Mouse (Mus musculus) bone marrow, adult 2 months (tissue): ENCODE data around the gene Cntnap2. TPM values are rescaled to one million over a fixed set of nuclear protein-coding genes. Genes with fewer than 3 reads are reported as not detected.

ENCODE experiments used
- H3K27ac ChIP-seq: fragments of 200-500 bp; 2 replicates; pipeline ENCODE4 v1.5.1; 2012; ENCODE audit warnings: low read depth, mild to moderate bottlenecking, control low read depth, inconsistent platforms, low read length; ENCODE audit not compliant: control insufficient read depth, poor library complexity, insufficient read depth
- H3K4me1 ChIP-seq: fragments of 200-500 bp; 2 replicates; pipeline ENCODE4 v1.6.1; 2011; ENCODE audit warnings: low read length; ENCODE audit not compliant: control insufficient read depth, insufficient read depth
- H3K4me3 ChIP-seq: fragments of 200-500 bp; replicated peaks from 2 replicates; pipeline ENCODE3; 2011; ENCODE audit warnings: mild to moderate bottlenecking, low read depth, low read length, control low read depth; ENCODE audit not compliant: control insufficient read depth
- CTCF ChIP-seq: fragments of 200-500 bp; IDR thresholded peaks from 2 replicates; pipeline ENCODE4 v1.5.1; 2011; ENCODE audit warnings: low read length, control low read depth; ENCODE audit not compliant: control insufficient read depth, insufficient read depth
- POLR2A ChIP-seq: fragments of 200-500 bp; IDR thresholded peaks from 2 replicates; pipeline ENCODE4 v1.6.1; 2011; ENCODE audit warnings: low read depth, mild to moderate bottlenecking, control low read depth, low read length, borderline replicate concordance; ENCODE audit not compliant: control insufficient read depth
- WGBS: fragments of 180-500 bp; shearing (Covaris S2); methylation state at CpG from one replicate; pipeline ENCODE4 v1.1.7; 2018; 5-methylcytosine and 5-hydroxymethylcytosine counted together
- polyA plus RNA-seq: library from polyadenylated mRNA; stranded (reverse); fragments of >200 nt; gene quantifications from 2 replicates; pipeline ENCODE4 v1.2.4, GENCODE M21; 2011; ENCODE audit warnings: low replicate concordance; ENCODE audit not compliant: missing spikeins, insufficient read depth, insufficient read length

Gene Cntnap2
- polyA plus RNA-seq, 1 experiment = 0.40 TPM

DNA sequence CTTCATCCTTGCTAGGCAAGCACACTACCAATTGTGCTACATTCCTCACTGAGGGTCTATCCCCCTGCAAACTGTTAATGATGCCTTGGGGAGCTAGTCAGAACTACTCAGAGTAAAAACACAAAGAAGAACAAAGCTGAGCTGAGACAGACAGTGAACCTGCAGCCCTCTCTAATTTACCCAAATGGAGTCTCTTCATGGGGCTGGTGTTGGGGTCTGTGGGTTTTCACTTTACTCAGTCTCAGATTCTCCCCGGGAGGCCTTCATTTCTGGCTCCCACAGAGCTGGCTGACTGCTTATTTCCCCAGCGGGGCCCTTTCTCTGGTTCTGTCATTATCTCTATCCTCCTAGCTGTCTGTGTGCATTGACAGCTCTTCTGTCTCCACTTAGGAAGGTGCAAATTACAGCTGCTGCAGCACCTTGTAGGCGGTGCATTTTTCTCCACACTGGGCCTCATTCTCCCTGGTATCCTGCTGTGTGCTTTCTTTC is 2200.5 kb downstream of the Cntnap2 start:
- H3K4me1 ChIP-seq = no peaks in the 10 kb centered on the region
- TF ChIP-seq POLR2A (no peak), CTCF (no peak)
- H3K4me3 ChIP-seq = no peak overlapping the region
- H3K27ac ChIP-seq = no peak overlapping the region
- WGBS = 83% methylated on average over 3 of the region's 3 CpGs

DNA sequence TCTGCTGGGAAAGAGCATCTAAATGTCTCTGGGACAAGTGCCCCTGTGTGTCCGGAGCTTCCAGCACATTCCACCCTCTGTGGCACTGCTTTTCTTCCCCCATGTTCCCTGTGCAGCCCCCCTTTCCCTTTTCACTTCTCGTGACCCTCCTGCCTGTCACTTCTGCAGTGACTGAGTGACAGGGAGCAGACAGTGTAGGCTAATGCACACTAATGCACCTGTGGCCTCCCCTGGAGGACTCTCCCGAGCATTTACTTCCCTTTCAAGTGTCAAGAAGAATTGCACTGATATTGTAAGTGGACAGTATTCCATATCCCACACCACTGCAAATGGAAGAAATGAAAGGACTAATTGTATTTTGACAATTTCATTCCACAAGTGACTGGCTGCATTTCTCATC is 2208.1 kb downstream of the Cntnap2 start:
- WGBS = 67% methylated on average over 3 of the region's 3 CpGs
- no peak for TF ChIP-seq POLR2A
- no peak for TF ChIP-seq CTCF
- H3K27ac ChIP-seq = no peak overlapping the region
- H3K4me1 ChIP-seq = no peaks in the 10 kb centered on the region
- no peak overlapping the region for H3K4me3 ChIP-seq

DNA sequence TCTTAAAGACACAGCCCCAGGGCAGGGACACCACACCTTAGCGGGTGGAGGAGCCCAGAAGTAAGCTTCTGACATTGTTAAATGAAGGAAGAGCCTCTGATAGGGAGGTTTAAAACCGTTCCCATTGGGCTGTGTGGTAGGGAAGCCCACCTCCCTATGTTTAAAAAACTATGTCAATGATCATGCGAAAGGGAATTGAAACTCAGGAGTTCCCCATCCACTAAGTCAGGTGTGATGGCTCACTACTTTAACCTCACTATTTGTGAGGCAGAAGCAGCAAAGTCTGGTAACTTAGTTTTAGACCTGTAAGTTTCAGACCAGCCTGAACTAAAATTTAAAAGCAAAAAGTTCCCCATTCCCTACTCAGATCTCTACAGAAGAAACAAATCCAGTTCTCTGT is 2210.3 kb downstream of the Cntnap2 start:
- Histone ChIP-seq H3K4me3 (no peak overlapping the region), H3K27ac (no peak overlapping the region), H3K4me1 (no peaks in the 10 kb centered on the region)
- WGBS = 74% methylated on average over 3 of the region's 3 CpGs
- TF ChIP-seq CTCF (no peak), POLR2A (no peak)

DNA sequence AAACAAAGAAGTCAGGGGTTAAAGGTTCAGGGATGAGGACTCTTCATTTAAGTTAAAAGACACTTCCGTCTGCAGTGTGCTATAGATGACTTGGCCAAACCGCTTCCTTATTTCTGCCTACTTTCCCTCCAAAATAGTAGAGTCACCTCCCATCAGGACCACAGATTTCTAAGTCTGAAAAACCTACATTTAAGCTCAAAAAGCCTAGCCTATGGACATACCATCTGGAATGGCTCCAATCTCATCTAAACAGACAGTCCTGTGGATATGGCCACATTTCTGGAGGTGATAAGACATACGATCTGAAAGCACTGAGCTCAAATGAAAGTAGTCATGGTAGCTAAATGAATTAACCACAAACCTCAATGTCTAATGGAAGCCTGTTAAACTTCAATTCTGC is 2212.4 kb downstream of the Cntnap2 start:
- 27% methylated on average over 3 of the region's 3 CpGs for WGBS
- H3K27ac ChIP-seq = no peak overlapping the region
- TF ChIP-seq POLR2A (no peak), CTCF (no peak)
- H3K4me3 ChIP-seq = no peak overlapping the region
- H3K4me1 ChIP-seq = no peaks in the 10 kb centered on the region

DNA sequence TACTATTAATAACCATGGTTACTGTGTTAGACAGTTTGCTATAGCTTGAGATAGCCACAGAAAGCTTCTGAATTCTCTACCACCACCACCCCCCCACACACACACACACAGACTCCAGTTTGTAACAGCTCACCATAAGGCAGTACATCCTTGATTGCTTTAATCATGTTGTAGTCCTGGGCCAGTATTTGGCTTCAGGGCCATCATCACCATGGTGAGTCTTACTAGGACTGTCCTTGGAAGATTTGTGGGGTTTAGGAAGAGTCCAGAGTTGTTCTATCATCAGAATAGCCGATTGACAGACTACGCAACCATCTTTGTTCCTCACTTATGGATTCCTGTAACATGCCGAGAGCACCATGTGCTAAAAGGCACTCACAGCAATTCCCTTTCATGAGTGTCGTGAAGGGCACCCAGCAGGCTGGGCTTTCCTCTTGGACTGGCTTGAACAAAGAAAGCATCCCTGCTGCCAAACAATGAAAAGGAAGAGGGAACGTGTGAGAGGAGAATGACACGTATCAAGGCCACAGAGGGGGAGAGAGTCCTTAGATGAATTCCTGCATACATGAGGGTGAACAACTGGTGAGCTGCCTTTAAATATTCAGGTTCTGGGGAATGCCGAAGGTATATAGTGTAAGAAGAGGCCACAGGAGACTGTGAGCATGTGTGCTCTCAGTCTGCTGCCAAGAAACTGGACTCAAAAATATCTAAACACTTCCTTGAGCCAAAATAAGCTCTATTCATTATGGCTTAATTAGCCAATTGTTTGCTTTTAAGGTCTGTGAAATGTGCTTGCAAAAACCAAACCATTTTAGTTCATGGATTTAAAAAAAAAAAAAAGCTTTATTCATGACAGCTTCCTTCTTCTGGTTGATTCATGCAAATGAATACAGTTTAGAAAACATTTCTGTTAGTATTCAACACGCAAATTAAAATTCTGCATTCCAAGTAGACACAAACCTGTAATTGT is 2213.7 kb downstream of the Cntnap2 start:
- no peaks in the 10 kb centered on the region for H3K4me1 ChIP-seq
- H3K27ac ChIP-seq = no peak overlapping the region
- no peak for TF ChIP-seq POLR2A
- no peak for TF ChIP-seq CTCF

DNA sequence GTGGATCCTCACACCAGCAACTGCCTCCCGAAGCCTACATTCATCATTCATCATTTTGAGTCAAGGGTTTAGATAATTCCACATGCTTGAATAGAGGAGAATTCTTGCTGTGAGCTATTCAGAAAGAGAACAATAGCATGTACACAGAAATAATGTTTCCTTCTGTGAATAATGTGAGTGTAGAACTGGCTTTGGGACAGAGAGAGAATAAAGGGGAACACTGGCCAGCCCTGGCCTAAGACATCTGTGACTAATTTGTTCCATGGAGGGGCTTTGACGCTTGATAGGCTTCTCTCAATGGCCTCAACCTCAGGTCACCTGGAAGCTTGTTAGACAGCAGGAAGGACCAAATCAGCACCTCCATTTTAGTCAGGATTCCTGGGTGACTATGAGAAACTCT is 2215.9 kb downstream of the Cntnap2 start:
- H3K27ac ChIP-seq = no peak overlapping the region
- TF ChIP-seq CTCF = no peak
- no peak for TF ChIP-seq POLR2A
- H3K4me1 ChIP-seq = no peaks in the 10 kb centered on the region
- no peak overlapping the region for H3K4me3 ChIP-seq
- 84% methylated on average over 2 of the region's 2 CpGs for WGBS

More for the DNA sequence above, 2213.7 kb downstream of the Cntnap2 start:
- WGBS = 83% methylated on average over 8 of the region's 8 CpGs
- H3K4me3 ChIP-seq = no peak overlapping the region

DNA sequence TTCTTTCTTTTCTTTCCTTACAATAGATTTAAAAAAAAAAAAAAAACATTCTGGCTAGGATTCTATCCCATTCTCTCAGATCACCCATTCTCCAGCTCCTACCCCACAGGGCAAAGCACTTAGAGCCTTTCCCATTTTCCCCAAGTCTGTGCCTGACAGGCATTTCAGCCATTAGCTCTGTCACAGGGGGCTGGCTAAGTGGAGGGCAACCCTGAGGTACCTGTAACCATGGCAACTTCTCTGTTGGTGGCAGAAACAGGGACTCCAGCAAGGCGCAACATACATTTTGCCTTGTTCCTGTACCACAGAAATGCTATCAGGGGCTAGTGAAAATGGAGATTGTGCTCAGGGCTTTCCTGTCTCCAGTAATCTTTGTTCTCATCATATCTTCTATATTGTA is 2220.0 kb downstream of the Cntnap2 start:
- Histone ChIP-seq H3K27ac (no peak overlapping the region), H3K4me1 (no peaks in the 10 kb centered on the region), H3K4me3 (no peak overlapping the region)
- TF ChIP-seq CTCF = no peak
- no peak for TF ChIP-seq POLR2A
- 64% methylated on average over 1 of the region's 1 CpGs for WGBS

DNA sequence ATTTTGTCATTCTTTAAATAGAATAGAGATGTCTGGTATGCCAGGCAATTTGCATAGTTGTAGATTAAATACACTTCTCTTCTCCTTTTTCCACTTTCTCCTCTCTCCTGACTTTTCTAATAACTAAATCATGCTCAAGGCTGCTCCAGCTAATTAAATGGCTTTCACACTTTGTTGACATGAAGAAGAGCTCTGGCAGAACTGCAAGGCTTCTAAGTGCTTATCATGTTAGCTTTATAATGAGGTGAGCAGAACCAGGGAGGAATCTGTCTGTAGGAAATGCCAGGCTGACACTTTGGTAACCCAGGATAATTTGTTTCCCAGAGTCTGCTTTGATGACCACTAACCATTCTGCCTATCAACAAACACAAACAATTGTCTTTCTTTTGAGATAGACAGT is 2222.4 kb downstream of the Cntnap2 start:
- no peak overlapping the region for H3K27ac ChIP-seq
- H3K4me3 ChIP-seq = no peak overlapping the region
- TF ChIP-seq CTCF = no peak
- TF ChIP-seq POLR2A = no peak
- H3K4me1 ChIP-seq = no peaks in the 10 kb centered on the region
